Mouse (Mus musculus) myocyte (in vitro differentiated cells): ENCODE measurements around the gene Samd4b. TPM values are rescaled to one million over a fixed set of nuclear protein-coding genes. Genes with fewer than 3 reads are reported as not detected.

Experiments
- H3K27me3 ChIP-seq: one replicate; pipeline ENCODE4 v1.6.1; 2011; ENCODE audit not compliant: control insufficient read depth, insufficient read depth, insufficient read length
- H3K36me3 ChIP-seq: one replicate; pipeline ENCODE4 v1.6.1; 2011; ENCODE audit not compliant: control insufficient read depth, insufficient read depth
- H3K4me2 ChIP-seq: one replicate; pipeline ENCODE4 v1.6.1; 2011; ENCODE audit warnings: low read depth, control low read depth
- H3K4me3 ChIP-seq: one replicate; pipeline ENCODE4 v1.5.1; 2011; ENCODE audit warnings: mild to moderate bottlenecking, control low read depth, moderate library complexity
- H3K79me2 ChIP-seq: one replicate; pipeline ENCODE4 v1.6.1; 2011; ENCODE audit not compliant: control insufficient read depth, insufficient read depth
- H3ac ChIP-seq: one replicate; pipeline ENCODE4 v1.6.1; 2011; ENCODE audit not compliant: control insufficient read depth, insufficient read length
- CEBPB ChIP-seq: IDR thresholded peaks from 2 replicates; pipeline ENCODE4 v1.6.1; 2011; ENCODE audit warnings: mild to moderate bottlenecking, moderate library complexity; ENCODE audit not compliant: poor library complexity, insufficient read depth, severe bottlenecking
- E2F4 ChIP-seq: IDR thresholded peaks from one replicate; pipeline ENCODE4 v1.6.1; 2011; ENCODE audit warnings: mild to moderate bottlenecking, control low read depth, moderate library complexity; ENCODE audit not compliant: insufficient read depth
- MAX ChIP-seq: IDR thresholded peaks from one replicate; pipeline ENCODE4 v1.6.1; 2011; ENCODE audit warnings: low read depth, mild to moderate bottlenecking, control low read depth
- MYOD1 ChIP-seq, 3 experiments: IDR thresholded peaks; one replicate each; pipeline ENCODE4 v1.6.1; 2011; ENCODE audit warnings: control low read depth in 2 of 3, low read depth in 2 of 3, mild to moderate bottlenecking in 2 of 3, moderate library complexity in 1 of 3; ENCODE audit not compliant: insufficient read length in 2 of 3, control insufficient read depth in 1 of 3
- MYOG ChIP-seq, 3 experiments: IDR thresholded peaks; one replicate each; pipeline ENCODE4 v1.6.1; 2011; ENCODE audit warnings: control low read depth in 2 of 3, low read depth in 2 of 3, mild to moderate bottlenecking in 2 of 3; ENCODE audit not compliant: insufficient read length in 2 of 3, control insufficient read depth in 1 of 3, insufficient read depth in 1 of 3
- POLR2A ChIP-seq: IDR thresholded peaks from one replicate; pipeline ENCODE4 v1.6.1; 2011; ENCODE audit warnings: low read depth, mild to moderate bottlenecking, control low read depth, moderate library complexity; ENCODE audit not compliant: insufficient read length
- POLR2AphosphoS2 ChIP-seq: IDR thresholded peaks from one replicate; pipeline ENCODE4 v1.6.1; 2011; ENCODE audit warnings: low read depth, control low read depth; ENCODE audit not compliant: insufficient read length
- REST ChIP-seq: IDR thresholded peaks from one replicate; pipeline ENCODE4 v1.6.1; 2011; ENCODE audit warnings: mild to moderate bottlenecking, control low read depth, moderate library complexity; ENCODE audit not compliant: insufficient read depth, insufficient read length
- SRF ChIP-seq: IDR thresholded peaks from one replicate; pipeline ENCODE4 v1.6.1; 2011; ENCODE audit warnings: low read depth; ENCODE audit not compliant: control insufficient read depth, insufficient read length
- TCF12 ChIP-seq: IDR thresholded peaks from one replicate; pipeline ENCODE4 v1.6.1; 2011; ENCODE audit warnings: mild to moderate bottlenecking, control low read depth; ENCODE audit not compliant: poor library complexity, insufficient read depth, severe bottlenecking
- TCF3 ChIP-seq: IDR thresholded peaks from one replicate; pipeline ENCODE4 v1.6.1; 2011; ENCODE audit warnings: low read depth, control low read depth; ENCODE audit not compliant: insufficient read length
- USF1 ChIP-seq: IDR thresholded peaks from one replicate; pipeline ENCODE4 v1.6.1; 2011; ENCODE audit warnings: low read depth, mild to moderate bottlenecking, control low read depth, moderate library complexity
- polyA plus RNA-seq: library from polyadenylated mRNA; unstranded; fragments of >200 nt; fragmentation: generic; extraction: Trizol; gene quantifications from one replicate; pipeline ENCODE4 v1.2.1, GENCODE M21; 2012; ENCODE audit warnings: missing spikeins

Samd4b gene
- polyA plus RNA-seq, 1 experiment, result 29.4 TPM

- peak overlapping the region; percentile 59 for H3K4me2 ChIP-seq
- H3K4me3 ChIP-seq, result no peak overlapping the region
- TF ChIP-seq POLR2A, result no peak
- TF ChIP-seq CEBPB, result no peak
- TF ChIP-seq REST, result no peak
- TF ChIP-seq TCF3, result no peak
- TF ChIP-seq E2F4, result no peak
- no peak for TF ChIP-seq TCF12
- TF ChIP-seq SRF, result no peak
- TF ChIP-seq MYOD1 (IDR thresholded peaks at IDR 0.05; ENCODE audit: control insufficient read depth in 1 of 3, insufficient read length in 2 of 3, low read depth in 2 of 3), result no peak
- TF ChIP-seq MYOG (IDR thresholded peaks at IDR 0.05; ENCODE audit: control insufficient read depth in 1 of 3, insufficient read depth in 1 of 3, insufficient read length in 2 of 3, low read depth in 2 of 3), result no peak
- no peak for TF ChIP-seq USF1
- no peak for TF ChIP-seq MAX
- TF ChIP-seq POLR2AphosphoS2, result no peak
- no peak overlapping the region for H3ac ChIP-seq
- H3K36me3 ChIP-seq, result no peaks in the 10 kb centered on the region
- no peaks in the 10 kb centered on the region for H3K79me2 ChIP-seq
- H3K27me3 ChIP-seq, result no peaks in the 10 kb centered on the region
Observed at GRCm38 (mm10) chr7:28488030-28488491, 109.9 kb downstream of the Samd4b start.

- H3K79me2 ChIP-seq, result no peaks in the 10 kb centered on the region
- H3ac ChIP-seq, result no peak overlapping the region
- H3K4me2 ChIP-seq, result no peak overlapping the region
- H3K4me3 ChIP-seq, result no peak overlapping the region
- H3K27me3 ChIP-seq, result peaks cover 21% of the 10 kb centered on the region
- H3K36me3 ChIP-seq, result no peaks in the 10 kb centered on the region
- no peak for TF ChIP-seq MYOD1 (IDR thresholded peaks at IDR 0.05; ENCODE audit: control insufficient read depth in 1 of 3, insufficient read length in 2 of 3, low read depth in 2 of 3)
- no peak for TF ChIP-seq TCF12
- no peak for TF ChIP-seq USF1
- TF ChIP-seq POLR2A, result no peak
- no peak for TF ChIP-seq TCF3
- TF ChIP-seq MAX, result no peak
- TF ChIP-seq POLR2AphosphoS2, result no peak
- TF ChIP-seq REST, result no peak
- no peak for TF ChIP-seq CEBPB
- no peak for TF ChIP-seq MYOG (IDR thresholded peaks at IDR 0.05; ENCODE audit: control insufficient read depth in 1 of 3, insufficient read depth in 1 of 3, insufficient read length in 2 of 3, low read depth in 2 of 3)
- TF ChIP-seq E2F4, result no peak
- no peak for TF ChIP-seq SRF
Observed at GRCm38 (mm10) chr7:28484192-28484591, 113.8 kb downstream of the Samd4b start.

- Histone ChIP-seq H3K27me3 (peaks cover 23% of the 10 kb centered on the region), H3K4me2 (no peak overlapping the region), H3K79me2 (no peaks in the 10 kb centered on the region), H3ac (no peak overlapping the region), H3K36me3 (no peaks in the 10 kb centered on the region), H3K4me3 (no peak overlapping the region)
- TF ChIP-seq USF1 (no peak), TCF3 (no peak), REST (no peak), SRF (no peak), POLR2AphosphoS2 (no peak), CEBPB (no peak), MAX (no peak)
Observed at GRCm38 (mm10) chr7:28482854-28483253, 115.1 kb downstream of the Samd4b start.

GRCm38 (mm10) chr7:28478854-28479253, 119.1 kb downstream of the Samd4b start:
- Histone ChIP-seq H3K36me3 (no peaks in the 10 kb centered on the region), H3K27me3 (peaks cover 30% of the 10 kb centered on the region), H3K4me3 (no peak overlapping the region), H3K79me2 (no peaks in the 10 kb centered on the region), H3K4me2 (no peak overlapping the region), H3ac (no peak overlapping the region)
- TF ChIP-seq TCF3, result no peak
- no peak for TF ChIP-seq SRF
- no peak for TF ChIP-seq E2F4
- no peak for TF ChIP-seq REST
- no peak for TF ChIP-seq MYOD1 (IDR thresholded peaks at IDR 0.05; ENCODE audit: control insufficient read depth in 1 of 3, insufficient read length in 2 of 3, low read depth in 2 of 3)
- TF ChIP-seq USF1, result no peak
- TF ChIP-seq MAX, result no peak
- TF ChIP-seq POLR2AphosphoS2, result no peak
- no peak for TF ChIP-seq CEBPB
- TF ChIP-seq TCF12, result no peak
- no peak for TF ChIP-seq MYOG (IDR thresholded peaks at IDR 0.05; ENCODE audit: control insufficient read depth in 1 of 3, insufficient read depth in 1 of 3, insufficient read length in 2 of 3, low read depth in 2 of 3)

GRCm38 (mm10) chr7:28477363-28477762, 120.6 kb downstream of the Samd4b start:
- Histone ChIP-seq H3K4me2 (no peak overlapping the region), H3K36me3 (no peaks in the 10 kb centered on the region), H3K79me2 (no peaks in the 10 kb centered on the region), H3ac (no peak overlapping the region), H3K4me3 (no peak overlapping the region), H3K27me3 (peaks cover 38% of the 10 kb centered on the region)
- no peak for TF ChIP-seq MYOG (IDR thresholded peaks at IDR 0.05; ENCODE audit: control insufficient read depth in 1 of 3, insufficient read depth in 1 of 3, insufficient read length in 2 of 3, low read depth in 2 of 3)
- no peak for TF ChIP-seq CEBPB
